Comparison of ENCODE assay signal across 16 mouse cellular contexts in genomic region chr15:31063734-31064133, GRCm38 (mm10).
"Had no signal": no experiment of that assay in that cellular context is flagged by ENCODE, and none has a peak within 500 bp of the region (broad histone marks: within the 10 kb centered on the region; RNA-seq: fewer than 3 reads in every experiment).

No protein-coding gene starts in this region.

- ATAC-seq: liver, embryonic 12.5 days; midbrain, embryonic 13.5 days; midbrain, embryonic 15.5 days had no signal

- H3K4me1 ChIP-seq: liver, embryonic 12.5 days; megakaryocyte, embryonic 14.5 days; midbrain, embryonic 13.5 days; midbrain, embryonic 15.5 days; neural tube, embryonic 12.5 days; stomach, embryonic 15.5 days had no signal

- H3K4me2 ChIP-seq: liver, embryonic 12.5 days; midbrain, embryonic 11.5 days; midbrain, embryonic 13.5 days; midbrain, embryonic 15.5 days; neural tube, embryonic 12.5 days; stomach, embryonic 15.5 days had no signal

- DNase-seq: lung, postnatal 14 days; lung, postnatal 36 days; right cerebral cortex, postnatal 14 days; thymus, adult 2 months; thymus, postnatal 25 days; thymus, postnatal 4 days had no signal

- H3K36me3 ChIP-seq: liver, embryonic 12.5 days; midbrain, embryonic 13.5 days; midbrain, embryonic 15.5 days; neural tube, embryonic 12.5 days; stomach, embryonic 15.5 days had no signal

- H3K9me3 ChIP-seq: liver, embryonic 12.5 days; megakaryocyte, embryonic 14.5 days; midbrain, embryonic 13.5 days; midbrain, embryonic 15.5 days; neural tube, embryonic 12.5 days; stomach, embryonic 15.5 days had no signal

- H3K27me3 ChIP-seq: liver, embryonic 12.5 days; megakaryocyte, embryonic 14.5 days; midbrain, embryonic 13.5 days; midbrain, embryonic 15.5 days; neural tube, embryonic 12.5 days; stomach, embryonic 15.5 days had no signal

- H3K9ac ChIP-seq: liver, embryonic 12.5 days; liver, embryonic 14.5 days; midbrain, embryonic 13.5 days; midbrain, embryonic 15.5 days; neural tube, embryonic 12.5 days; stomach, embryonic 15.5 days had no signal

- H3K27ac ChIP-seq: liver, embryonic 12.5 days; liver, embryonic 14.5 days; macrophage; midbrain, embryonic 13.5 days; midbrain, embryonic 15.5 days; neural tube, embryonic 12.5 days; stomach, embryonic 15.5 days; stomach, postnatal 0 days had no signal

- H3K4me3 ChIP-seq: liver, embryonic 12.5 days; megakaryocyte, embryonic 14.5 days; midbrain, embryonic 13.5 days; midbrain, embryonic 15.5 days; neural tube, embryonic 12.5 days; stomach, embryonic 15.5 days had no signal
